Mouse (Mus musculus) lung, adult 2 months (tissue): Measurements from ENCODE around the gene Per3.

ENCODE experiments used
- CTCF ChIP-seq: fragments of 200-500 bp; IDR thresholded peaks from 2 replicates; pipeline ENCODE4 v1.5.1; 2011; ENCODE audit warnings: mild to moderate bottlenecking, low read length, control low read depth; ENCODE audit not compliant: insufficient read depth
- POLR2A ChIP-seq: fragments of 200-500 bp; IDR thresholded peaks from 2 replicates; pipeline ENCODE4 v1.6.1; 2011; ENCODE audit warnings: low read depth, mild to moderate bottlenecking, control low read depth, low read length, borderline replicate concordance; ENCODE audit errors: extremely low read depth

DNA sequence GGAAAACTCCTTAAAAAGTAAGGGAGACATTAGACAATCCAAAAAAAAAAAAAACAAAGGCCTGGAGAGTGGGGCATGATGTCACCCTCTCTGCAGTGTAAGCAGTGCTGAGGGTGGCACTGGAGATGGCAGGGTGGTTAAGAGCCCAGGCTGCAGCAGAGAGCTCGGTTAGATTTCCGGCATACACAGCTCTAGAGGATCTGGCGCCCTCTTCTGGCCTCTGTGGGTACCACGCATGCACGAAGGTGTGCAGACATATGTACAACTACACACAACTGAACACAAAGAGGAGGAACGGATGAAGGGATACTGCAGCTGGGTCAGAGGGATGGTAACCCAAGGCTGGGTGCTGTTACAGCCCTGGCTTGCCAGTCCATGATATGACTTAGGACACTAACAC lies 37.5 kb downstream of the Per3 start:
- TF ChIP-seq POLR2A = no peak
- peak; percentile 60 for TF ChIP-seq CTCF
